Mouse (Mus musculus) left cerebral cortex, adult 2 months (tissue): Measurements from ENCODE around the gene Ankrd49. TPM values are rescaled to one million over a fixed set of nuclear protein-coding genes. Genes with fewer than 3 reads are reported as not detected.

ENCODE experiments used
- DNase-seq, 2 experiments: peaks; one replicate each; pipeline ENCODE4 v3.0.0; 2021 to 2022; ENCODE audit warnings: low spot score in 2 of 2, mixed read lengths in 1 of 2; ENCODE audit errors: extremely low spot score in 1 of 2
- H3K27ac ChIP-seq: fragments of 200-600 bp; 2 replicates; pipeline ENCODE4 v1.8.1; 2022
- H3K4me3 ChIP-seq: fragments of 200-600 bp; 2 replicates; pipeline ENCODE4 v1.8.1; 2022
- CTCF ChIP-seq: fragments of 200-600 bp; IDR thresholded peaks from 2 replicates; pipeline ENCODE4 v1.8.1; 2022; ENCODE audit warnings: antibody characterized with exemption, mild to moderate bottlenecking, moderate library complexity
- intact Hi-C: fragments of 180-260 bp; cut with DNase I; formaldehyde crosslinking; loops from one replicate; pipeline ENCODE4 v1.15.1; 2025
- total RNA-seq, 2 experiments: library from RNA; stranded (reverse); gene quantifications; 2 replicates each; pipeline ENCODE4 v1.2.3; 2021

The Ankrd49 gene
- total RNA-seq, 2 experiments from 2014 or later = 12.0 to 14.2 TPM

- Histone ChIP-seq H3K27ac (no peak overlapping the region), H3K4me3 (no peak overlapping the region)
- no peak for TF ChIP-seq CTCF
- DNase-seq = no peak
- intact Hi-C loops = no loop called here
Observed at GRCm38 (mm10) chr9:14739498-14740150, 45.0 kb downstream of the Ankrd49 start.

GRCm38 (mm10) chr9:14730941-14731541 lies 53.6 kb downstream of the Ankrd49 start:
- DNase-seq = no peak
- Histone ChIP-seq H3K4me3 (no peak overlapping the region), H3K27ac (no peak overlapping the region)
- TF ChIP-seq CTCF = no peak
- intact Hi-C loops = no loop called here

Other genes starting within 250 kb of the Ankrd49 start
- 10 to 100 TPM; 17.6 to 18.8 TPM for gene Amotl1, start 139.8 kb downstream of the Ankrd49 start, total RNA-seq
- not detected for gene Piwil4, start 44.1 kb downstream of the Ankrd49 start, total RNA-seq
- under 1 TPM; 0.09 to 0.19 TPM for gene Fut4, start 32.5 kb downstream of the Ankrd49 start, total RNA-seq
- gene 1700012B09Rik, start 13.8 kb downstream of the Ankrd49 start, total RNA-seq = not detected
- 10 to 100 TPM; 14.1 to 16.1 TPM for gene Mre11a, start 202 bp downstream of the Ankrd49 start, total RNA-seq
- 10 to 100 TPM; 20.0 to 23.6 TPM for gene Gpr83, start 75.4 kb upstream of the Ankrd49 start, total RNA-seq
- not detected for gene Izumo1r, start 119.1 kb upstream of the Ankrd49 start, total RNA-seq